Mouse (Mus musculus) heart, postnatal 0 days (tissue): ENCODE data around the gene Clec3b.

Source experiments
- CTCF ChIP-seq: IDR thresholded peaks from 2 replicates; pipeline ENCODE4 v1.5.1; 2016; ENCODE audit warnings: antibody characterized with exemption, control low read depth, low read depth
- EP300 ChIP-seq: IDR thresholded peaks from 2 replicates; pipeline ENCODE4 v1.6.1; 2016; ENCODE audit warnings: antibody characterized with exemption, low read depth

GRCm38 (mm10) chr9:123136953-123137682 lies 13.6 kb upstream of the Clec3b start:
- TF ChIP-seq CTCF: no peak
- TF ChIP-seq EP300: no peak
